Mouse (Mus musculus) embryonic fibroblast, embryonic 13.5 days (primary cell): ENCODE data around the gene Cpvl.

Experiments used
- CTCF ChIP-seq: IDR thresholded peaks from 2 replicates; pipeline ENCODE4 v1.5.1; 2011; ENCODE audit warnings: mild to moderate bottlenecking, control low read depth, low read length, moderate library complexity, borderline replicate concordance; ENCODE audit not compliant: insufficient read depth
- POLR2A ChIP-seq: IDR thresholded peaks from 2 replicates; pipeline ENCODE4 v1.6.1; 2011; ENCODE audit warnings: low read depth, mild to moderate bottlenecking, control low read depth, low read length, moderate library complexity

DNA sequence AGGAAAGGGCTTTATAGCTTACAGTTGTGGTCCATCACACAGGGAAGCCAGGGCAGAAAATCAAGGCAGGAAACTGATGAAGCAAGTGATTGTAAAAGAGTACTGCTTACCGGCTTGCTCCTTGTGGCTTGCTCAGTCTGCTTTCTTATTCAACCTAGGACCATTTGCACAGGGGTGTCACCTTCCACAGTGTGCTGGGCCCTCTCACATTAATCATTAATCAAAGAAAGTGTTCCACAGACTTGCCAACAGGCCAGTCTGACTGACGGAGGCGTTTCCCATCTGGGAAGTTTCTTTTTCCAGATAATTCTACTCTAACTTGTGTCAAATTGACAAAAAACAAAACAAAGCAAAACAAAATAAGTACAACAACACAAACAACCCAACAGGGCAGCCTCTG is 124.9 kb downstream of the Cpvl start:
- no peak for TF ChIP-seq POLR2A
- no peak for TF ChIP-seq CTCF
